Mouse (Mus musculus) left cerebral cortex, postnatal 25 days (tissue): ENCODE results near the gene Mrnip. TPM values are rescaled to one million over a fixed set of nuclear protein-coding genes. Genes with fewer than 3 reads are reported as not detected.
A peak's percentile ranks its signal among the peaks of the same experiment; 100 is the strongest.
"Not testable (repeated sequence)": the region's sequence is repeated elsewhere in the genome, so short reads cannot be mapped to it uniquely, and the experiment has no call there.

Experiments used
- DNase-seq, 2 experiments: peaks; one replicate each; pipeline ENCODE4 v3.0.0; 2022; ENCODE audit warnings: low spot score in 2 of 2, mixed read lengths in 1 of 2
- intact Hi-C: fragments of 180-260 bp; cut with DNase I; formaldehyde crosslinking; loops from one replicate; pipeline ENCODE4 v1.15.1; 2025
- total RNA-seq, 2 experiments: library from RNA; stranded (reverse); gene quantifications; 2 replicates each; pipeline ENCODE4 v1.2.3; 2021

Mrnip gene
- 10 to 100 TPM; 13.4 to 14.1 TPM for total RNA-seq

DNA sequence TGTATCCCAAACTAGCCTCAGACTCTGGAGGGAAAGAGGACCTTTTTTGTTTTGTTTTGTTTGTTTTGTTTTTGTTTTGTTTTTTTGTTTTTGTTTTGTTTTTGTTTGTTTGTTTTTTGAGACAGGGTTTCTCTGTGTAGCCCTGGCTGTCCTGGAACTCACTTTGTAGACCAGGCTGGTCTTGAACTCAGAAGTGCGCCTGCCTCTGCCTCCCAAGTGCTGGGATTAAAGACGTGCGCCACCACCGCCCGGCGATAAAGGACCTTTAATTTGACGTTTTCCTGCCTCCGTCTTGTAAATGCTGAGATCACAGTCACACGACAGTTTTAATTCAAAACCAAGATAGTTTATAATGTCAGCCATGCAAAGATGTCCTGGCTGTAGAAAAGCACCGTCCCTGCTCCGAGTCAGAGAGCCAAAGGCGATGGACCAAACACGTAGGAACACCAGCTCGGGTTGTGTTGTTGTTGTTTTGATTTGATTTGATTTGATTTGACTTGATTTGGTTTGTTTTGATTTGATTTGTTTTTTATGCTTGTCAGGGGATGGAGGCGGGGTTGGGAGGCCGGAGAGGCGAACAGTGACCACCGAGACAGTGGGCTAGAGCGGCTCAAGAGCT, at the start of gene Mrnip:
Gene Mrnip (plus strand): TSS at position 334 of the 619 bp plus-strand sequence.
- intact Hi-C loops, DNase-seq: not testable (repeated sequence)

GRCm38 (mm10) chr11:50127781-50128180, 46.5 kb upstream of the Mrnip start:
- intact Hi-C loops: no loop called here
- no peak for DNase-seq

DNA sequence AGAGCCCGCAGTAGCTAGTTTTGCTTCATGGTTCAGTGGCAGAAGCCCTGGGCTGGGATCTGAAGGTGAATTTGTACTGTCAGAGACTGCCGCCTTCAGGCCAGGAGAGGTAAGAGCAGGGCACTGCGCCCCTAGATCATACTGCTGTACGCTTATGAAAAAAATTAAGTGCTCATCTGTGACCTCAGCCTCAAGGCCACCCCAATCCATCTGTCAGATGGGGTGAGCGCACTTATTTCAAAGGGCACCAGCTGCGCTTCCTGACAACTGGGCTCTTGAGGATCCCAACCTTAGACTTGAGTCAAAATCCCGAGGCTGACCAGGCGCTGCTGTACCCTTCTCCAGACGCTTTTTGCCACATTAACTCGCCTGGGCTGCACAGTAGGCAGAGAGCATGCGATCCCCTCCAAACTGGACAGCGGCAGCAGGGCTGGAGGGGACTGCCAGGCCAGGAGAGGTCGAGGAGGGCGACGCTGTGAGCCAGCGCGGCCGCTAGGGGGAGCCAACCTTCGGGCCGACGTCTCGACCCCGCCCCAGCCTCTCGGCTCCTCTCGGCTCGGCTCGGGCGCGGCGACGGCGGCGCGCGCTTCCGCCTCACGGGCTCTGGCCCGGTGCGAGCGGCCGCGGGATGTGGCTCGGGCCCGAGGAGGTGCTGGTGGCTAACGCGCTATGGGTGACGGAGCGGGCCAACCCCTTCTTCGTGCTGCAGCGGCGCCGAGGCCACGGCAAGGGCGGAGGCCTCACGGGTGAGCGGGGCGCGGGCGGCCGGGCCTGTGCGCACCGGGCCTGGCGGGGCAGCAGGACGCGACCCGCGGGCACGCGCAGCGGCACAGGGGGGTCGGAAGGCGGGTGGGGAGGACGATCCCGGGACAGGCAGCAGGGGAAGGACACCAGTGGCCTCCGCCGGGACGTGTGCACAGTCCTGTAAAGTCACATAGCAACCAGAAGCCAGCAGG, 43.2 kb upstream of the Mrnip start, which contains the start of gene Tbc1d9b:
Gene Tbc1d9b (plus strand): TSS at position 586 of the 956 bp plus-strand sequence.
- intact Hi-C loops: loop anchor here (1.0 kb wide), 2 partner anchors 106 to 145 kb away; partner anchors contain the start of gene Rnf130
- peak; percentile 87 to 92 for DNase-seq

DNA sequence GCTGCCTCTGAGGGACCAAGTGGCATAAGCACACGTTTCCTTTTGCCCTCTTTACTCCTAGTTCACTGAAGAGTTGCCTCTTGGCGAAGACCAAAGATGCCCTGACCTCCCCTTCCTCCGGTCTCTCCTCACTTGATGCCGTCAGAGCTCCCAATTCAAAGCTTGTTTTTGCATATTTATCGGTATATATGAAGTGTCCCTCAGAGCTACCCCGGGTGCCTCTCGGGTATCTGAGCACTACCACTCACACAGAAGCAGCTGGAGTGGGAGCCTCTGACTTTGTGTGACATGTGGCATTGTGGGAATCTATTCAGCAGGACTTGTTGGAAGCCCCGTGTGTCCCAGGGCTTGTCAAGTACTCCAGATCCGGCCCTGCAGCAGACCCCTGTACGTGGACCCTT, 42.4 kb upstream of the Mrnip start:
- DNase-seq: peak in 1 of 2 experiments; percentile 12
- intact Hi-C loops: loop anchor here (1.0 kb wide), 1 partner anchor 106 kb away; the partner anchor contains the start of gene Rnf130

DNA sequence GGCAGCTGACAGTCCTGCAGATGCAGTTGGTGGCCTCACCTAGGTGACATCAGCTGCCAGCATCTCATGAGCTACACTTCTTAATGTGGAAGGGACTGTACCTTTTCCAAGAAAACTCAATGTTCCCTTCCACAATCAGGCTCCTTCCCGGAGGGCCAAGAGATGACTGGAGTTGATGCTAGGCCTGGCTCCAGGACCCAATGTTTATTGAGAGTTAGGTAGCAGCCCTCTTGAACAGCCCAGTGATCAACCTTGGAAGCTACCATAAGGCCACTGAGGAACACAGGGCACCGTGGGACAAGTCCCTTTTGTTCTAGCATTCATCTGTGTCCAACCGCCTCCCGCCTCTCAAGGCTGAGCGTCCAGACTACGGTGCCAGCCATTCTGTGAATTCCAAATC, 42.0 kb upstream of the Mrnip start:
- intact Hi-C loops: no loop called here
- DNase-seq: no peak

- intact Hi-C loops: no loop called here
- DNase-seq: no peak
These were observed 39.9 kb upstream of the Mrnip start for GRCm38 (mm10) chr11:50134136-50134859.

DNA sequence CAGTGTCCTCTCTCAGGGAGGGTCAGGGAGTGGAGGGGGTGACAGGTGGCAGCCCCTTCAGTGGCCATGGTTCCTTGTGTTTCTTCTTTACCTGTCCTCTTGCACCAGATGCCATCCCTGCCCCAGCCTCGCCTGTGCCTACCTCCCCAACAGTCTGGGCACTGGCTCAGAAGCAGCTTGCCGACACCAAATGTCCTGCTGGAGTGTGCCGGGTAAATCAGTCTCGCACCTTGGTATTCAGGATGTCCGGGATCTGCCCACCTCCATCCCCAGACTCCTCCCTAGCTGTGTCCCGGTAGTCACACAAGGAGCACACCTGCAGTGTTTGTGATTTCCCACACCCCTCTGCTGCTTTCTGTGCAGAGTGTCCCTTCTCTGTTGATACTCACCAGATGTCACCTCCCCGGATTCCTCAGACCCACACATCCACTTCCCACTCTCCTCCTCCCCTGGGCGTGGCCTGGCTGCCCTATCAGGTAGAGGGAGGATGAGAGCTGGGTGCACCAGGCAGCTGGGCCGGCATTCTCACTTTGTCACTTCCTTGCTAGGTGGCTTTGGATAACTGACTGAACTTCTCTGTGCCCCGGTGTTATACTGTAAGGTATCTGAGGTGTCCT, 35.9 kb upstream of the Mrnip start:
- DNase-seq: peak in 1 of 2 experiments; percentile 17
- intact Hi-C loops: no loop called here

GRCm38 (mm10) chr11:50139571-50139970, 34.7 kb upstream of the Mrnip start:
- intact Hi-C loops: no loop called here
- no peak for DNase-seq

DNA sequence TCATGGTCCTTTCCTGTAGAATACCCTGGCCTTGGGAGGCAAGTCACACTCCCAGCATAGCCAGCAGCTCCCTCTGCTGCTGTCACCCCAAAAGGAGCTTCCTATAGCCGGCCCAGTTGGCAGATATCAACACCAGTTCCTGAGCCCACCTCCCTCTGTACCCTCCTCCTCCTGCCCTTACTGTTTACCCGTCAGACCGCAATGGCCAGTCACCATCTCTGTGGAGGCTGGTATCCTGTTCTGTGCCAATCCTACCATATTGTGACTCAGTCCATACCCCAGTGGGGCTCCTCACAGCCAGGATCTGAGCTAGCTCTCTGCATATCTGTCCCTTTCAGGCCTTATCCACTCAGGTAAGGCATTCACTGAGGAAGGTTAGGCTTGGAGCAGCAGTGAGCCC, 28.7 kb upstream of the Mrnip start:
- intact Hi-C loops: no loop called here
- DNase-seq: no peak

- intact Hi-C loops: no loop called here
These were observed 28.1 kb upstream of the Mrnip start for GRCm38 (mm10) chr11:50146121-50146520.

GRCm38 (mm10) chr11:50147267-50147957, 26.8 kb upstream of the Mrnip start:
- intact Hi-C loops: no loop called here
- no peak for DNase-seq

More at GRCm38 (mm10) chr11:50146121-50146520, 28.1 kb upstream of the Mrnip start:
- no peak for DNase-seq

- intact Hi-C loops: no loop called here
- DNase-seq: no peak
These were observed 26.2 kb upstream of the Mrnip start for GRCm38 (mm10) chr11:50147958-50148476.

DNA sequence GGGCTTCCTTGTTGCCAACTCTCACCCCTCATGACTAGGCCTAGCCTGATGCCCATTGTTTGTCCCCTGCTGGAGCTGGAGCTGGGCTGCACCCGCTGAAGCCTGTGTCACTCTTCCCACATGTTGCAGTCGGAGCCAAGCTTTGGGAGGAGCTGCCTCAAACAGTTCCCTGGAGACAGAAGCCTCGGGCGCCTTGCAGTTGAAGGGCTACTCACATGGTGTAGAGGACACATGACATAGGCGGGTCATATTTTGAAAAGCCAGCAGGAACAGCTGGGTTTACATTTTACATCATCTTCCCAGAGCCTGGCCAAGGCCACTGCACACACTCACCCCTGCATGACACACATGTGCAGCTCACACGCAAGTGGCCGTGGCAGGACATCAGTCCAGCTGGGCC, 25.0 kb upstream of the Mrnip start:
- no peak for DNase-seq
- intact Hi-C loops: no loop called here

- no peak for DNase-seq
- intact Hi-C loops: no loop called here
These were observed 24.6 kb upstream of the Mrnip start for GRCm38 (mm10) chr11:50149603-50150150.

- intact Hi-C loops: no loop called here
- no peak for DNase-seq
These were observed 22.9 kb upstream of the Mrnip start for GRCm38 (mm10) chr11:50151374-50151773.

DNA sequence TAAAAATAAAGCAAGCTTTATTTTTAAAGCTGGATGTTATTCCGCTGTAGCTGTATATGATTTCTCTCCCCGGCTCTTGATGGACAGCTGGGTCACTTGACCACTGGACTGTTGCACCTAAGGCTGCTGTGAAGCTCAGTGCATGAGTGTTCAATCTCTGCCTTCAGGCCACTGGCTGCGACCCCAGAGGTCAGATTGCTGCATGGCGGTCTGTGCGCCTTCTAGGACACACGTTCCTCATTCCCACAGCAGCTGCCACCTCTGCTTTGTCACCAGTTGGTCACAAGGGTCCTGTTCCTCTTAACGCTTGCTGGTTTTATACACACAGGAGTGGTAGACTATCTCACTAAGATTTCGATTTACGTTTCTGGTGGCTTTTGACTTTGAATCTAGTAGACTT, 20.1 kb upstream of the Mrnip start:
- intact Hi-C loops: no loop called here
- DNase-seq: no peak

GRCm38 (mm10) chr11:50154777-50155520, 19.3 kb upstream of the Mrnip start:
- intact Hi-C loops: no loop called here
- peak in 1 of 2 experiments; percentile 43 for DNase-seq

DNA sequence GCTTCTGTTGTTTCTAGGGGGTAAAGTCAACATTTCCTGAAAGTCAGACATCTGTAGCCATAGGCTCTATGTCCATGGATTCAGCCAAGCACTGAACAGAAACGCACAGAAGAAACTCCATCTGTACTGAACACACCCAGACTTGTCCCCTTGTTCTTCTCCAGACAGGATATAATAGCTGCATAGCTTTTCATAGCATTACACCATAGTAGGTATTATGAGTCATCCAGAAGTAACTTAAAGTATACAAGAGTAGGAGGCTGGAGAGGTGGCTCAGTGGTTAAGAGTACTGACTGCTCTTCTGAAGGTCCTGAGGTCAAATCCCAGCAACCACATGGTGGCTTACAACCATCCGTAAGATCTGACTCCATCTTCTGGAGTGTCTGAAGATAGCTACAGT, 18.5 kb upstream of the Mrnip start:
- intact Hi-C loops: no loop called here

More for the DNA sequence above, 18.5 kb upstream of the Mrnip start:
- no peak for DNase-seq
